Mouse (Mus musculus) ES-E14 (cell line): Measurements from ENCODE around the gene Tmem273. TPM values are rescaled to one million over a fixed set of nuclear protein-coding genes. Genes with fewer than 3 reads are reported as not detected.

Experiments used
- DNase-seq: peaks from one replicate; pipeline ENCODE4 v3.0.0-alpha.2; 2013; ENCODE audit warnings: low read depth, low spot score
- H3K27ac ChIP-seq: 2 replicates; pipeline ENCODE4 v1.5.1; 2012; ENCODE audit warnings: low read depth, mild to moderate bottlenecking, low read length, moderate library complexity, mixed read lengths; ENCODE audit not compliant: poor library complexity, insufficient read depth, severe bottlenecking
- H3K36me3 ChIP-seq: 2 replicates; pipeline ENCODE4 v1.6.1; 2012; ENCODE audit warnings: mild to moderate bottlenecking, low read length, moderate library complexity, mixed read lengths; ENCODE audit not compliant: control insufficient read depth, poor library complexity, insufficient read depth, severe bottlenecking
- H3K4me1 ChIP-seq, 2 experiments: fragments of 150-350 bp in 1 of 2; sonication (generic) in 1 of 2; 2 replicates each; pipeline ENCODE4 v1.6.1; 2012; ENCODE audit warnings: low read length in 2 of 2, mild to moderate bottlenecking in 1 of 2, mixed read lengths in 1 of 2; ENCODE audit not compliant: control insufficient read depth in 2 of 2, insufficient read depth in 2 of 2, poor library complexity in 1 of 2
- H3K4me3 ChIP-seq, 2 experiments: fragments of 150-350 bp in 1 of 2; sonication (generic) in 1 of 2; 2 replicates each; pipeline ENCODE4 v1.5.1; 2012; ENCODE audit warnings: low read length in 2 of 2, low read depth in 1 of 2, mild to moderate bottlenecking in 1 of 2, mixed read lengths in 1 of 2; ENCODE audit not compliant: insufficient read depth in 1 of 2, poor library complexity in 1 of 2, severe bottlenecking in 1 of 2
- H3K9ac ChIP-seq: 2 replicates; pipeline ENCODE4 v1.6.1; 2012; ENCODE audit warnings: low read depth, mild to moderate bottlenecking, low read length, mixed read lengths; ENCODE audit not compliant: poor library complexity, insufficient read depth, severe bottlenecking
- H3K9me3 ChIP-seq: fragments of 150-350 bp; sonication (generic); 2 replicates; pipeline ENCODE4 v1.6.1; 2012; ENCODE audit warnings: low read depth, mild to moderate bottlenecking, low read length; ENCODE audit not compliant: control insufficient read depth, insufficient read depth
- CHD2 ChIP-seq: IDR thresholded peaks from 2 replicates; pipeline ENCODE4 v1.6.1; 2014; ENCODE audit warnings: mild to moderate bottlenecking, low read depth, low read length, inconsistent platforms
- HCFC1 ChIP-seq: IDR thresholded peaks from 2 replicates; pipeline ENCODE4 v1.6.1; 2012; ENCODE audit warnings: low read length, inconsistent platforms, borderline replicate concordance; ENCODE audit not compliant: insufficient read depth
- MAFK ChIP-seq: IDR thresholded peaks from 2 replicates; pipeline ENCODE4 v1.6.1; 2014; ENCODE audit warnings: mild to moderate bottlenecking, low read depth, low read length, inconsistent platforms; ENCODE audit not compliant: insufficient read depth
- ZC3H11A ChIP-seq: IDR thresholded peaks from 2 replicates; pipeline ENCODE4 v1.6.1; 2012; ENCODE audit warnings: low read depth, mild to moderate bottlenecking, inconsistent platforms, low read length, borderline replicate concordance
- ZNF384 ChIP-seq: IDR thresholded peaks from 2 replicates; pipeline ENCODE4 v1.6.1; 2012; ENCODE audit warnings: low read depth, low read length, inconsistent platforms
- in situ Hi-C, 2 experiments: fragments of 600-800 bp; cut with MboI; formaldehyde crosslinking; loops; one replicate each; pipeline ENCODE4 v1.15.1; 2025; ENCODE audit warnings: low sequenced_read_pairs in 2 of 2, inconsistent platforms in 1 of 2; ENCODE audit not compliant: unreplicated experiment in 2 of 2
- total RNA-seq: library from RNA; depleted of rRNA; stranded (reverse); fragments of 300-350 nt; gene quantifications from 2 replicates; pipeline ENCODE4 v1.2.3, GENCODE M21; 2012

The Tmem273 gene
- total RNA-seq, 1 experiment: not detected

GRCm38 (mm10) chr14:32800048-32800447 lies 14.3 kb downstream of the Tmem273 start:
- in situ Hi-C loops: no loop called here
- Histone ChIP-seq H3K36me3 (no peaks in the 10 kb centered on the region; the same call in 1 of the 2 replicates), H3K4me3 (no peak overlapping the region), H3K9me3 (no peaks in the 10 kb centered on the region), H3K9ac (no peak overlapping the region), H3K27ac (no peak overlapping the region), H3K4me1 (peaks cover 0 to 6% of the 10 kb centered on the region in 2 experiments; a peak in 1 of 4 replicates)
- TF ChIP-seq ZNF384 (no peak), CHD2 (no peak), MAFK (no peak), HCFC1 (no peak), ZC3H11A (no peak)
- DNase-seq: no peak

GRCm38 (mm10) chr14:32801016-32801661 lies 15.4 kb downstream of the Tmem273 start:
- Histone ChIP-seq H3K36me3 (no peaks in the 10 kb centered on the region; the same call in 1 of the 2 replicates), H3K27ac (no peak overlapping the region), H3K4me1 (peaks cover 0 to 6% of the 10 kb centered on the region in 2 experiments; a peak in 1 of 4 replicates), H3K4me3 (no peak overlapping the region), H3K9me3 (no peaks in the 10 kb centered on the region), H3K9ac (no peak overlapping the region)
- in situ Hi-C loops: no loop called here
- DNase-seq: peak; percentile 7
- TF ChIP-seq CHD2 (no peak), ZNF384 (no peak), ZC3H11A (peak; percentile 20; the same call in 1 of the 2 replicates), MAFK (no peak), HCFC1 (no peak)

DNA sequence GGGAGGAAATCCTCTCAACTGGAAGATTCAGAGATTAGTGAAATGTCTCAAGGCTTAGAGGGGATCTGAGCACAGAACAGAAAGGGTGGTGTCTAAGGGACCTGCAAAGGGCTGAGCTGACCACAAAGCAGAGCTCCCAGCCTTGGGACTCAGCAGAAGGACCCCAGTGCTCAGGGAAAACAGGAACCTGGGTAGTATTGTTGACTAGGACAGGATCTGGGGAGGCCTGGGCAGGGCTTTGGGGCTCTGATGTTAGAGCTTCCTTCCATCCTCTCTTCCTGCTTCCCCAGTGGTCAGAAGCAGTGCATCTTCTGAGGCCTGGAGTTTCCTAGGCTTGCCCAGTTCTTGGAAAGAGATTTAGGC lies 15.9 kb downstream of the Tmem273 start:
- no peak overlapping the region for H3K9ac ChIP-seq
- TF ChIP-seq HCFC1 (no peak), CHD2 (no peak), MAFK (no peak), ZNF384 (no peak), ZC3H11A (no peak)
- in situ Hi-C loops: no loop called here
- no peak overlapping the region for H3K27ac ChIP-seq
- no peaks in the 10 kb centered on the region for H3K9me3 ChIP-seq
- peaks cover 0 to 6% of the 10 kb centered on the region in 2 experiments; a peak in 1 of 4 replicates for H3K4me1 ChIP-seq
- no peak overlapping the region for H3K4me3 ChIP-seq
- H3K36me3 ChIP-seq: no peaks in the 10 kb centered on the region; the same call in 1 of the 2 replicates
- no peak for DNase-seq

DNA sequence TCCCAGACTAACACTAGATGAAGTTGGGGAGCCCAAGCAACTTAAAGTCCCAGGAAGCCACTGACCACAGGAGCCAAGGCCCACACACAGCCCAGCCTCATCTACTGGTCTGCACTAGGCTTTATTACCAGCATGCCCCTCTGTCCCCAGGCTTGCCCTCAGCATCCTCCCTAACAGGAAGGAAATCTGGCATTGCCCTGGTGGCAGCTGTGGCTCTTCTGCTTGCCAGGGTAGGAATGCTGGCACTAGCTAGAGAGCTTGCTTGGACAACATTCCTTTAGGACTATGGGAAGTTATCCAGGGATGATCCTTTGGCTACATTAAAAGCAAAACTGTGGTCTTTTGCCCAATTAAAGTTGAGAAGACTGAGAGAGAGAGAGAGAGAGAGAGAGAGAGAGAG lies 24.3 kb downstream of the Tmem273 start:
- no peak overlapping the region for H3K27ac ChIP-seq
- no peak for DNase-seq

More for the DNA sequence above, 24.3 kb downstream of the Tmem273 start:
- Histone ChIP-seq H3K9me3 (no peaks in the 10 kb centered on the region), H3K36me3 (no peaks in the 10 kb centered on the region), H3K4me3 (no peak overlapping the region), H3K9ac (no peak overlapping the region), H3K4me1 (no peaks in the 10 kb centered on the region)
- no peak for TF ChIP-seq ZC3H11A
- no peak for TF ChIP-seq HCFC1
- TF ChIP-seq CHD2: no peak
- TF ChIP-seq MAFK: no peak
- no peak for TF ChIP-seq ZNF384
- in situ Hi-C loops: no loop called here
